Mouse (Mus musculus): ENCODE data around the gene Gpd2. TPM values are rescaled to one million over a fixed set of nuclear protein-coding genes. Genes with fewer than 3 reads are reported as not detected.

The Gpd2 gene
- polyA plus RNA-seq (2014; fragmentation: Illumina TruSeq; extraction: RNeasy Lipid Tissue Mini Kit (QIAGEN cat#74804); ENCODE audit: low read depth, low replicate concordance) = 230 TPM

DNA sequence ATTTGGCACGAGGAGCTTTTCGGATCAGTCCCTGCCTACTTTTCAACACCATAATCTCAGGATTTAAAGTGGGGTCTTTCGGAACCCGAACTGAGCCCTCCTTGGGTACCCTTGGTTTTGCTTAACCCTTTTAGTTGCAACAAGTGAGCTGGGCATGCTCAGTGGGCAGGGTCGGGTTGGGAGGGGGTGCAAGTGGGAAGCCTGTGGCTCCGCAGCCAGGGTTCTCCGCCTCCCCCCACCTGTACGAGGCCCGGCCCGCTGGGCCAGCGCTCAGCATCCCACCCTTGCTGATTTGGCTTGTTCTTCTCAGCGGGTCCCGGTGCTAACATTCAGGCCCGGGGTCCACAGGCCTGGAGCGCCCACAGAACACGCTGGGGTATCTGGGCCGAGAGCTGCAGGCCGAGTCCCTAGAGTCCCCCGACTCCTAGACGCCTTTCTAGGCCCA, at the start of gene Gpd2:
Gene Gpd2 (plus strand): TSS at position 161 of the 445 bp plus-strand sequence.

Other genes with a start within 250 kb of the Gpd2 start
- gene Nr4a2, start 113.6 kb upstream of the Gpd2 start, polyA plus RNA-seq (2014; fragmentation: Illumina TruSeq; extraction: RNeasy Lipid Tissue Mini Kit (QIAGEN cat#74804); ENCODE audit: low read depth, low replicate concordance) = 0.46 TPM